Mouse (Mus musculus) myocyte (in vitro differentiated cells): ENCODE measurements around the gene Ddx28.

Source experiments
- MAX ChIP-seq: IDR thresholded peaks from one replicate; pipeline ENCODE4 v1.6.1; 2011; ENCODE audit warnings: low read depth, mild to moderate bottlenecking, control low read depth
- MYOG ChIP-seq, 3 experiments: IDR thresholded peaks; one replicate each; pipeline ENCODE4 v1.6.1; 2011; ENCODE audit warnings: control low read depth in 2 of 3, low read depth in 2 of 3, mild to moderate bottlenecking in 2 of 3; ENCODE audit not compliant: insufficient read length in 2 of 3, control insufficient read depth in 1 of 3, insufficient read depth in 1 of 3
- POLR2A ChIP-seq: IDR thresholded peaks from one replicate; pipeline ENCODE4 v1.6.1; 2011; ENCODE audit warnings: low read depth, mild to moderate bottlenecking, control low read depth, moderate library complexity; ENCODE audit not compliant: insufficient read length
- USF1 ChIP-seq: IDR thresholded peaks from one replicate; pipeline ENCODE4 v1.6.1; 2011; ENCODE audit warnings: low read depth, mild to moderate bottlenecking, control low read depth, moderate library complexity

- no peak for TF ChIP-seq POLR2A
- TF ChIP-seq MAX, result no peak
- no peak for TF ChIP-seq MYOG (IDR thresholded peaks at IDR 0.05; ENCODE audit: control insufficient read depth in 1 of 3, insufficient read depth in 1 of 3, insufficient read length in 2 of 3, low read depth in 2 of 3)
- no peak for TF ChIP-seq USF1
These were observed 44.9 kb downstream of the Ddx28 start for GRCm38 (mm10) chr8:105966692-105967311.
